Mouse (Mus musculus): ENCODE data around the gene Zmym2.
A peak's percentile ranks its signal among the peaks of the same experiment; 100 is the strongest.

Zmym2 gene

DNA sequence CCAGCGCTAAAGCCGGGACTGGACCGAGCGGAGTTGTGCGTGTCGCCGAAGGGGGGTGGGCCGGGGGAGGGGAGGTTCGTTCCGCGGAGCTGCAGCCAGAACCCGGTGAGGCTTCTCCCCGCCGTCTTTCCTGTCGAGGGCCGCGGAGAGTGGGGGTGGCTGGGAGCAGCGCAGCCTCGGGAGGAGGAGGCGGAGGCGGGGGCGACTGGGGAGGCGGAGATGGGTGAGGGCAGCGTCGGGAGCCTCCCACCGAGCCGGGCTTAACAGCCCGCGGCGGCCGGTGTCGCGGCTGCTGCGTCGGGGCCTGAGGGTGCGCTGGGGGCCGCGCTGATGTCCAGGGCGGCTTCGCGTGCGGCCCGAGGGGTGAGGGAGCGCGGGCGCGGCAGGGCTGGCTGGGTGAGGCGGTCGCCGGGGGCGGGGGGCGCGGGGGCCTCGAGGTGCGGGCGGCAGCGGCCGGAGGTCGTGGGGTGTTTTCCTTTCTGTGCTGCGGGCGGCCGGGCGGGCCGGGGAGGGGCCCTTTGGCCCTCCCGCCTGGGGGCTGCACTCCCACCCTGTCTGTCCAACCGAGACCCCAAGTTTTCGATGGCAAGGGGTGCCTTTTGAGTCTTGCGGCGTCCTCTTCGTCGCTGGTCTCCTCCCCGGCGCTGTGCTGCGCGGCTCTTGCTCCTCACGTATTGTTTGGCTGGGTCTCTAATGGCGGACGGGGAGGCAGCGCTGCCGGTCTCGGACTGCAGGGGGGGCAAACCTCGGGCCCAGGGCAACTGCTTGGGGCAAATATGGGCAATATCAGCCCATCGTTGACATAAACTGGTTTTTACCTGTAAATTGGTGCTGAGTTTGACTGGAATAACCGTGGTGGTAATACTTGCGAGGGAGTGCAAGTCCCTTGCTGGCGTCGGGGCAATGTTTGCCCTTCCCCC is at the start of gene Zmym2:
Gene Zmym2 (plus strand): TSS at position 60 of the 920 bp plus-strand sequence.
- DNase-seq, result peak; percentile 98

- DNase-seq, result no peak
Observed at GRCm38 (mm10) chr14:56844033-56844432, 42.4 kb upstream of the Zmym2 start.

- DNase-seq, result no peak
Observed at GRCm38 (mm10) chr14:56844507-56844906, 41.9 kb upstream of the Zmym2 start.

- no peak for DNase-seq
Observed at GRCm38 (mm10) chr14:56848322-56848721, 38.1 kb upstream of the Zmym2 start.

- no peak for DNase-seq
Observed at GRCm38 (mm10) chr14:56849681-56850080, 36.8 kb upstream of the Zmym2 start.

DNA sequence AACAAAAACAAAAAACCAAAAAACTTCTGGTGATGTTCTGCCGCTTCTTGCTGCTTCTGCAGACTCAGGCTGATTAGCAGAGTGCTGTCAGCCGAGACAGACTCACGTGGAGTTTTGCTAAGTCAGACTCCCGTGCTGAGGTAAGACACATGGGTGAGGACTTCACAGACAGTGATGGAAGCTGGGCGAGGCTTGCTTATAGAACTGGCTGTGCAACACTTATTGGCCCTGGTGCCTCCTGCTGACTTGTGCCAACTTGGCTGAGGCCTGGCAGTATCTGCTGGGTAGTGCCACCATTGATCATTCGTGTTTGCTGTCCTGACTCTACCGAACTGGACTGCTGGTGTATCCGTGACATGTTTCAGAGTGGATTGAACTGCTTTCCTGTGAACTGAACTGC is 22.4 kb upstream of the Zmym2 start:
- DNase-seq, result peak; percentile 75

DNA sequence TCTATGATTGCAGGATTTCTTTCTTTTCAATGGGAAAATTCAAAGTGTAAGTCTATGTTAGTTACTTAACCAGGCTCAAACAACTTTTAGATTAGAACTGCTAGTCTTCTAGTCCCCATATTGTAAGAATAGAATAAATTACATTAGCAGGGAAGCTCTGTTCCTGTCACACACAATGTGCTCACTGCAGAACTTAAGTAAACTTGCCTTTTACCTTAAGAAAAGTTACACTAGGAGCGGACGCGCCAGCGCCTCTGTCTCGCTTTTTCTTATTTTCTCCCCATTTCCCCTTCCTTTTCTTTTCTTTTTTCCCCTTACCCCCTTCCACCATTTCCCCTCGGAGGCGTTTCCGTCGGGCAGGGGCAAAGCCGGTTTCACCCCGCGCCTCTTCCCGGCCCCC is 21.8 kb upstream of the Zmym2 start:
- DNase-seq, result no peak

DNA sequence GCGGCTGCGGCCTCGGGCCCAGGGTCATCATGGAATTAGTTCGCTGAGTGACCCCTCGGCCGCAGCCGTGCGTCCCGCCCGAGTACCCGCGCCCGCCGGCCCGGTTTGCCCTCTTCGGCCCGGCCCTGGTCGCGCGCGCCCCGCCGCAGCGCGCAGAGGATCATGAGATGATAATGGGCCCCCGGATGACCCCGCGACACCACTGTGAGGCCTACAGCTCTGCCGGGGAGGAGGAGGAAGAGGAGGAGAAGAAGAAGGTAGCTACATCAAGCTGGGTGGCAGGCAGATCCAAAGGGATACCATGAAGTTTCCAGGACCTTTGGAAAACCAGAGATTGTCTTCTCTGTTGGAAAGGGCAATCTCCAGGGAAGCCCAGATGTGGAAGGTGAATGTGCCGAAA is 21.3 kb upstream of the Zmym2 start:
- DNase-seq, result peak; percentile 70

- no peak for DNase-seq
Observed at GRCm38 (mm10) chr14:56873525-56873924, 12.9 kb upstream of the Zmym2 start.

- no peak for DNase-seq
Observed at GRCm38 (mm10) chr14:56875586-56876159, 10.8 kb upstream of the Zmym2 start.

- DNase-seq, result peak; percentile 81
Observed at GRCm38 (mm10) chr14:56881271-56881670, 5.2 kb upstream of the Zmym2 start.

DNA sequence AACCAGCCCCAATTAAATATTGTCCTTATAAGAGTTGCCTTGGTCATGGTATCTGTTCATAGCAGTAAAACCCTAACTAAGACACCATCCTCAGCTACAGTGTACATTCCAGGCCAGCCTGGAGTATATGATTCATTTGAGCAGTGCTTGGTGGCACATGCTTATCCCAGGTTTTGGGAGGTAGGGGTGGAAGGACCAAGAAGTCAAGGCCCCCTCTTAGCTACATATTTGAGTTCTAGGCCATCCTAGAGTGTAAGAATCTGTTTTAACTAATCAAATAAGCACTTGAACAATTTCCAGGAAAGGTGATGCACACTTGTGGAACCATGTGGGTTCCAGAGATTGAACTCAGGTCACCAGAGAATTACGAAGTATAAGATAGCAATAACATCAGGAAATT is 3.0 kb upstream of the Zmym2 start:
- DNase-seq, result peak; percentile 76

DNA sequence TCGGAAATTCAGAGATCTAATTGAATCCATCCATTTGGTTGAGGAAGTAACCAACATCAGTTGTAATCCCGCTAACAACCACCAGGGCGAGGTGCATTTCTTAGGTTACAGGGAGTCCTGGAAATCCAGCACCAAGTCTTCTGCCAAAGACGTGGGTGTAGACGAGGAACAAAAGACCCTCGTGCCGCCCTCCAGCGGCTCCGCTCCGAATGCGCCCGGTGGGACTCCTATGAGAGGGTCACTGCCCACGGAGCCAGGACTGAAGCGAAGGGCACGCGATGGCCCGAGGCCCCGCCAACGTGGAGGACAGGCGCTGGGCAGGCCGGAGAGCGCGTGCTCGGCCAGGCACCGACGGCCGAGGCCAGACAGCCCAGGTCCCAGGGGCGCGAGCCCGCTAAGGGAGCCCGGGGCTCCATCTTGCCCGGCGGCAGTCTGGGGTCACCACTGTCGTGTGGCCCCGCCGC is 1.1 kb upstream of the Zmym2 start:
- peak; percentile 98 for DNase-seq

GRCm38 (mm10) chr14:56885986-56886593 is 363 bp upstream of the Zmym2 start:
- peak; percentile 99 for DNase-seq

DNA sequence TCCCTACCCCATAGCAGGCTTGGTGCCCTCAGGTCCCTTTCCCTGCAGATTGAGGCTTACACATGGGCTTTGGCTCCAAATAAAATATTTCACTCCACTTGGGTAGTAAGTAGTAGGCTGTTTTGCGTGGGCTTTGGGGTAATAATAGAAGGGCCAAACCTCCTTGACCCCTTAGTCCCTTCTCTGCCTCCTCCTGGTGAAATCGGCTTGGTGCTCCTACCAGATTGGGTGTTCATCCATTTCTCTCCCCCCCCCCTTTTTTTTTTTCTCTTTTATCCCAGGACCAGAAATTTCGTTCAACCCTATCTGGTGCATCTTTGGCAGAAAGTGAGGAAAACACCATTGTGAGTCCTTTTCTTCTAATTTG is 1.0 kb downstream of the Zmym2 start:
- DNase-seq, result no peak

GRCm38 (mm10) chr14:56887887-56888286 is 1.4 kb downstream of the Zmym2 start:
- DNase-seq, result peak; percentile 96

- DNase-seq, result peak; percentile 75
Observed at GRCm38 (mm10) chr14:56888416-56888815, 2.0 kb downstream of the Zmym2 start.

- DNase-seq, result peak; percentile 67
Observed at GRCm38 (mm10) chr14:56894417-56894816, 8.0 kb downstream of the Zmym2 start.

DNA sequence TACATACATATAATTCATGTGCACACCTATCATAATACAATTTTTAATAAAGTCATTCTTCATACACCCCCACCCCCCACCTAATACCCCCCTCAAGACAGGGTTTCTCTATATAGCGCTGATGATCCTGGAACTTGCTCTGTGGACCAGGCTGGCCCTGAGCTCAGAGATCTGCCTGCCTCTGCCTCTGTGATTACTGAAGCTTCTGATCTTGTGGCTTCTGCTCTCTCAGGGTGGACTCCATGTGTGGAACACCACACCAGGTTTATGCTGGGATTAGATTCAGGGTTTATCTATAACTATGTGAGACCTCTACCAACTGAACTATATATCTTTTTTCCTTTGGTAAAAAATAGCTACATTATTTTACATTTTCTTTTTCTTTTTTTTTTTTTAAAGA is 10.1 kb downstream of the Zmym2 start:
- peak; percentile 58 for DNase-seq

- no peak for DNase-seq
Observed at GRCm38 (mm10) chr14:56897475-56897874, 11.0 kb downstream of the Zmym2 start.

DNA sequence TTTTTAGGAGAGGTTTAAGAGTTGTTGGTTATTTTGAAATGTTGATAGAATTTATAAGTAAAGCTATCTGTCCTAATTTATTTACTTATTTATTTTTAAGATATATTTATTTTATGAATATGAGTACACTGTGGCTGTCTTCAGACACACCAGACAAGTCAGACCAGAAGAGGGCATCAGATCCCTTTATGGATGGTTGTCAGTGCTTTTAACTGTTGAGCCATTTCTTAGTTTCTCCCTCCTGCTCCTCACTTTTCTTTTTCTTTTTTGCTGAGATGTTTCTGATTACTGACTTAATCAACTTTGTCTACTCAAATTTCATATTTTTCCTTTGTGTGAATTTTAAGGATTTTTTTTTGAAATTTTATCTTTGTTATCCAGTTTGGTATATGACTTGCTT is 13.2 kb downstream of the Zmym2 start:
- no peak for DNase-seq

- DNase-seq, result no peak
Observed at GRCm38 (mm10) chr14:56903039-56903438, 16.6 kb downstream of the Zmym2 start.

DNA sequence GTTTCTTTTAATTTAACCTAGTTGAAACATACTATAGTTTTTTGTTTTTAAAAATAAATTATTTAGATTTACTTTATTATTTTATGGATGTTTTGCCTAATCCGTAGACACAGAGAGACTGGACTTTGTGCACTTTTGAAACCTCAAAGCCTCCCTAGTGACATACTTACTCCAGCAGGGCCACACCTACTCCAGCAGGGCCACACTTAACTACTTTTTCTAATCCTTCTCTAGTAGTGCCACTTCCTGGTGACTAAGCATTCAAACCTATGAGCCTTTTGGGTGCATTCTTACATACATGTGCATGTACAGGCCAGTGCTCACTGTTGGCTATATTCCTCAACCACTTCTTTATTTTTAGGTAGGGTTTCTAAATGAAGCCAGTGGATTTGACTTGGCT is 19.2 kb downstream of the Zmym2 start:
- DNase-seq, result no peak

DNA sequence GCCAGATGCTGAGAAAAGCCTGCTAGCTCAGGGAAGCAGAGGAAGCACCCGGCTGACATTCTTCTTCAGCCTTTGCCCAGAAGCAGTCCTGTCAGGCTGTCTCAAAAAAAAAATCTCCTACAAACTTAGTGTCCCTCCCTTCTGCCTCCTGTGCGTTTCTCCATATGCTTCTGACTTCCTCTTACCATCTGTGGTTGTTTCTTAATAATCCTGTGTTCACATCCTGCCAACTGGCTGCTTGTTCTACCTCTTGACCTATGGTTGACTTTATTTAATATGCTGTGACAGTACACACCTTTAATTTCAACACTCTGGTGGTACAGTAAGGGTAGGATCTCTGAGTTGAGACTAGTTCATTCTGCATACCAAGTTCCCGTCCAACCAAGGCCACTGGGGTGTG is 32.1 kb downstream of the Zmym2 start:
- DNase-seq, result no peak

Data from heart, adult 11 months (tissue).